Mouse (Mus musculus) heart, adult 9 months (tissue): ENCODE measurements around the gene Acnat1.
"Not testable (repeated sequence)": the region's sequence is repeated elsewhere in the genome, so short reads cannot be mapped to it uniquely, and the experiment has no call there.

Source experiments
- DNase-seq, 2 experiments: peaks; one replicate each; pipeline ENCODE4 v3.0.0; 2022; ENCODE audit warnings: low spot score in 2 of 2

Gene Acnat1

GRCm38 (mm10) chr4:49456171-49456570 is 17.5 kb downstream of the Acnat1 start:
- no peak for DNase-seq

- DNase-seq, result no peak
Measured at GRCm38 (mm10) chr4:49451848-49452551, 21.7 kb downstream of the Acnat1 start.

- DNase-seq, result not testable (repeated sequence)
Measured at GRCm38 (mm10) chr4:49451133-49451847, 22.4 kb downstream of the Acnat1 start.

- not testable (repeated sequence) for DNase-seq
Measured at GRCm38 (mm10) chr4:49436968-49437367, 36.7 kb downstream of the Acnat1 start.

- DNase-seq, result not testable (repeated sequence)
Measured at GRCm38 (mm10) chr4:49410151-49410550, 63.6 kb downstream of the Acnat1 start.

GRCm38 (mm10) chr4:49407957-49408356 is 65.8 kb downstream of the Acnat1 start, which contains the start of gene Acnat2:
Acnat2 (minus strand) TSS chr4:49408151.
- DNase-seq, result not testable (repeated sequence)
